Mouse (Mus musculus) hematopoietic stem cell, adult 5-6 weeks (primary cell): ENCODE measurements around the gene Gm12216. TPM values are rescaled to one million over a fixed set of nuclear protein-coding genes. Genes with fewer than 3 reads are reported as not detected.

Experiments
- ATAC-seq, 2 experiments: fragments of 125-278 bp in 1 of 2; replicated peaks in 1 of 2; 2 replicates each; pipeline ENCODE4 v1.8.0; 2016 to 2017; ENCODE audit warnings: inconsistent platforms in 2 of 2, mild to moderate bottlenecking in 2 of 2, moderate number of reproducible peaks in 2 of 2, low read depth in 1 of 2, moderate TSS enrichment in 1 of 2; ENCODE audit not compliant: low FRiP score in 2 of 2, poor library complexity in 2 of 2, severe bottlenecking in 2 of 2, insufficient read depth in 1 of 2, low TSS enrichment in 1 of 2
- total RNA-seq: library from RNA; stranded (forward); fragments of 172-1452, 232-1000 nt; gene quantifications from 2 replicates; pipeline ENCODE4 v1.2.3, GENCODE M21; 2017

Gm12216 gene
- total RNA-seq, 1 experiment from 2014 or later = 15.1 TPM

DNA sequence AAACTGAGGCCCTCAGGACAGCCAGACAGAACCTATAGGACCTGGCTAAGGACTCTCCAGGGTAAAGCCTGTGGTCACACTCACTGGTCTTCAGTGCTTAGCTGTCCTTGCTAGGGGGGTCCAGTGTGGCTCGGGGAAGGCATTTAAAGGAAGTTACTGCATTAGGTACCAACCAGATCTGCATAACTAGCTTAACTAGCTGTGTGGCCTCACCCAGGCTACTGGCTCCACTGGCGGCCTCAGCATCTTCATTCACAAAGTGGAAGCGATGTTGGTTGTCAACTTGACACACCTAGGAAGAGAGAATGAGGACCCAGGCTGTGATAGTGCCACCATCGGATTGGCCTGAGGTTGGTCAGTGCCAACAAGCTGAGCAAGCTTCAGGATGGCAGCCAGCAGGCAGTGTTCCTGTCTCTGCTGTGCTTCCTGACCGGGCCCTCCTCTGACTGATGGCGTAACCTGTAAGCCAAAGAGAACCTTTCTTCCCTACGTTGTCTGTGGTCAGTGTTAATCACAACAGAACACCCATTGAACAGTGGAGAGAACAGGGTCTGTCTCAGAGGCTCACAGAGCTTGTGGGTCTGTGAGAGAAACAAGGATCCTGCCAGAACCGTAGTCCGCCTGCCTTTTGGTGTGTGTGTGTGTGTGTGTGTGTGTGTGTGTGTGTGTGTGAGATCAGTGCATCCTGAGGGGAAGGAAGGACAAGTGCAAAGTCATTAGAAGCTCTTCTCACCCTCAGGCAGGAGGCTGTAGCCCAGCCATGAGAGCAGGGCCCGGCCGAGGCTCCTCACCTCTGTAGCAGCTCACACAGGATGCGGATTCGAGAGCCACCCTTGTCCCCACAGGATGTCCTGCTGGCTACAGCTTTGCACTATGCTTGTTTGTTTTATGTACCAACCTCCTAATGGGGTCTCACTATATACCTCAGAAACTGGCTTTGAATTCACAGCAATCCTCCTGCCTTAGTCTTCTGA is 72.7 kb downstream of the Gm12216 start:
- peak; percentile 43 to 54 for ATAC-seq

DNA sequence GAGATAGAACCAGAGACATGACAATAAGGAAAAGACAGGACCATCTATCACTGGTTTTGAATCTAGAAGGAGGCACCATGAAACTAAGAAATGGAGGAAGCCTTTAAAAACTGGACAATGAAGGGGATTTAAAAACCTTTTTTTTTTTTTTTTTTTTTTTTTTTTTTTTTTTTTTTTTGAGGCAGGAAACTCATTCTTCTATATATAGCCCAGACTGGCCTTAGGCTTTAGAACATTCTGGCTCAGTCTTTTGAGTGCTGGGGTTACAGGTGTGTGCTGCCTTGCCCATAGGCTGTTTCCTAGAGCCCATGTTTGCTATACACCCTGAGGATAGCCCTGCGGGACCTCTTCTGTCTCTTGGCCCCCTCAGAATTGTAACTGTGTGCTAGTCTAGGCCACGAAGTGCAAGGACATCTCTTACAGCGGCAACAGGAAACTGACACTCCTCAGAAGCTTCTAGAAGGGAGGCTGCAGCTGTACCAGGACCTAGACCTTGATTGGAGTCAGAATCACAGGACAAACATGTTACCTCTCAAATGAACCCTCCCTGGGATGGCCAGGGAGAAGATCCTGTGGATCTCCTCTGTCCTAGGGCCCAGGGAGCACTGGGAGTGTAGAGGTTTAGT is 73.6 kb downstream of the Gm12216 start:
- ATAC-seq = no peak

GRCm38 (mm10) chr11:53783288-53783687 is 75.8 kb downstream of the Gm12216 start:
- no peak for ATAC-seq

DNA sequence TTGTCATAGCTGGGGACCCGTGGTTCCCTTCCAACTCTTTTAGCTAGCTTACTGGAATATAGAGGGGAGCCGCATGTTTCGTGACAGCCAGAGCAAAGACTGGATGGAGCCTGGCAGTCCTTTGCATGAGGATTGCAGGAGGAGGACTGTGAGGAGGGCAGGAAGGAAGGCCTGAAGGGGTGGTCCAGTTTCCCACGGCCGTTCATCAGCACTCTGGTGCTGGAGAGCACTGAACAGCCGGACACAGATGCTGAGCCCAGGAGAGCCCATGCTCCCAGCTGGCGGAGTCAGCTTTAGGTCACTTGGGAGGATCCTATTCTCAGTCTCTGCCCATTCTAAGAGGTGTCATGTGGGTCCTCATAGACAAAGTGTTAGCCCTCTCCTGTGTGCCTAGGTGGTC is 77.1 kb downstream of the Gm12216 start:
- ATAC-seq = no peak

DNA sequence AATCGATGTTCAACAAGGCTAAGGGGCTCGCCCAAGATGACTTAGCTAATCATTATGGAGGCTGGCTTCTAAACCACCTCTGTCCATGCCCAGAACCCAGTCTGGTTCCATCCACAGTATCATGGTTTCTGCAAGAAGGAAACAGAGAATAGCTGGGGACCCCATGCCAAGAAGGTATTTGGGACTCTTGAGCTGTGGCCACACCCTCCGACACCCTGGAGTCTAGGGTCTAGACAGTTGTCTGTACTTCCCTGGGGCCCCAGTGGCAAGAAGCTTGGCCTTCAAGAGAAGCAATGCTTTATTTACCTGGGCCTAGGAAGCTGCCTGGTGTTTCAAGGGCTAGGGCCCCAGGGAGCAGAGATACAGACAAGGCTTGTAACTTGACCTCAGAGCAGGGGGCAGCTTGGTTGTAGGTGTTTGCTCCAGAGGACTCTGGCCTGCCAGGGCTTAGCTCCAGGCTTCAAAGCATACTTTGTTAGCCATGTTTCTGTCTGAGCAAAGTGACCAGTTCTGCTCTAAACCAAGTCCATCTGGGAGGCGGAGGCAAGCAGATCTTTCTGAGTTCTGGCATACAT is 77.8 kb downstream of the Gm12216 start:
- no peak for ATAC-seq

- no peak for ATAC-seq
These were observed 78.8 kb downstream of the Gm12216 start for GRCm38 (mm10) chr11:53780262-53780661.

GRCm38 (mm10) chr11:53779808-53780207 is 79.2 kb downstream of the Gm12216 start:
- no peak for ATAC-seq

DNA sequence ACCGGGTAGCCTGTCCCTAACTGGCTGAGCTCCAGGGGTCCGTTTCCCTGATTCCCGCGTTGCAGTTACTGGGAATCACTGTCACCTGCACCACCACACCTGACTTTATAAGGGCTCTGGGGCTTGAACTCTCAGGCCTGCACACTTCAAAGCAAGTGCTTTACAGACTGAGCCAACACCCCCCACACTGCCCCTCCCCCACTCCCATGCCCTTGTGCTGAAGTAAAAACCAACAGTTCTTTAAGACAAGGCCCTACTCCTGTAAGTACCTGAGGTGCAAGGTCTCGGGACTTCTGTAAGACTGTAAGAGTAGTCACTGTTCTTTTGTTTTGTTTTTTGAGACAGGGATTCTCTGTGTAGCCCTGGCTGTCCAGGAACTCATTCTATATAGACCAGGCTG is 80.6 kb downstream of the Gm12216 start:
- no peak for ATAC-seq

- ATAC-seq = no peak
These were observed 81.3 kb downstream of the Gm12216 start for GRCm38 (mm10) chr11:53777736-53778135.

DNA sequence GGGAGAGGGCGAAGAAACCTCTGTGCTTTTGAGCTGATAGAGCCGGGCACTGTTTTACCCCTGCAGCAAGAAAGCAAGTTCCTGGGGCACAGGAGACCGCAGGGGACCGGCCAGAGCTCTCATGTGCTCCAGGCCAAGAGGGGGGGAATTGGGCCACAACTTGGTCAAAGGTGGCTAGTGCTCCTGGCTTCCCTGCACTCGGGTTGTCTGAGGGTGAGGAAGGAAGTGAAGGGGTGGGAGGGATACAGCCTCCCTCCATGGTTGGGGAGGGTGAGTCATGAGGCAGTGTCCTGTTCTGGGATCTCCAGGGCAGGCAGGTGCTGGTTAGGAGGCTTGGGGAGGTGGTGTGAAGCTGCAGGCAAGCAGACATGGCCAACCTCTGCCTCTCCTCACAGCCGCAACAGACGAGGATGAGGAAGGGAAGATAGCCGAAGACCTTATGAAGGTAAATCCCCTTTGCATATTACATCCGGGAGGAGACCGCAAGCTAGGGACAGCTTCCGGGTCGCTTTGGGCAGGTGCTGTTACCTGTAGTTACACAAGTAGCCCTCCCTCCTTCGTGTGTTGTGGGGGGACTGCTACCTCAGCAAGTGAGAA is 84.3 kb downstream of the Gm12216 start:
- ATAC-seq = no peak

- no peak for ATAC-seq
These were observed 85.3 kb downstream of the Gm12216 start for GRCm38 (mm10) chr11:53773641-53774360.

GRCm38 (mm10) chr11:53773087-53773486 is 86.0 kb downstream of the Gm12216 start, which contains the start of gene Gm17334:
TSS of gene Gm17334 (minus strand) at chr11:53773187.
- ATAC-seq = no peak

DNA sequence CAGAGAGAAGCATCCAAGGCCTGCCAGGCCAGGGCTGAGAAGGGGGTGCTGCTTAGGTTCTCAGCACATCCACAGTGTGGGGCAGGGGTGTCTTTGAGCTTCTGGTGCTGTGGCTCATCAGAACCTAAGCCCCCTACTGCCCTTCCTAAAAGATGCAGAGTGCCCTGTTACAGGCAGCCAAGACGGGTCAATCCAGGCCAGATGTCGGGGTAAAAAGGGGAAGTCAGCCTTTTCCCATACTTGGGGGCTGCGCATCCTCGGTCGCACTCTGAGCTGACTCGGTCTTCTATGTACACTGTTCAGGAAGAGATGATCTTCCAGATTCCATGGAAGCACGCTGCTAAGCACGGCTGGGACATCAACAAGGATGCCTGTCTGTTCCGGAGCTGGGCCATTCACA is 86.5 kb downstream of the Gm12216 start:
- ATAC-seq = peak in 1 of 2 experiments; percentile 46; a peak in 3 of 4 replicates

DNA sequence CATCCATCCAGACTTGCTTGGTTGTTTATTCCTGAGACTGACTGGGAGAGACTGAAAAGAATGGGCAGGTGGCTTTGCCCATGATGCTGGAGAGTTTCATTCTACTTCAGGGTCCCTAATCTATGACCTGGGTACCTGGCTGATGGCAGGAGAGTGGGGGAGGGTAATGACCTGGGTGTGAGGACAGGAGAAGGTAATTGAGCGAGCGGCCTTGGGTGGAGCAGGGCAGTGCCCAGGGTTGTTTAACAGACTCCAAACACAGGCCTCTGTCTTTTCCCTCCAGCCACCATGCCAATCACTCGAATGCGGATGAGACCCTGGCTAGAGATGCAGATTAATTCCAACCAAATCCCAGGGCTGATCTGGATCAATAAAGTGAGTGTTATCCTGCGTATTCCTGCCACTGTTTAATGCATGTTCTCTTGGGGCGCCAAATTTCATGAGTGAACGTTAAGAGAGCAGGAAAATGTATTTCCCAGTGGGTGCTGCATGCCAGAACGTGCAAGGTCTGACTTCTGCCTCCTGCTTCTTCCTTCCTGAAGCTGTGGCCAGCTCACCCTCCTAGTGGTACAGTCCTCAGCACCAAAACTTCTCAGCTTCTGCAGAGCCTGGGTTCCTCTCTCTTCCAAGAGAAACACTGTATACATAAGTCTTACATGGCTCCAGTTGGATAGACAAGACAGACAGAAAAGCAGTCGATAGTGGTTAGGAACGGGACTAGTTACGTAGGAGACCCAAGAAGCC is 87.9 kb downstream of the Gm12216 start:
- no peak for ATAC-seq

DNA sequence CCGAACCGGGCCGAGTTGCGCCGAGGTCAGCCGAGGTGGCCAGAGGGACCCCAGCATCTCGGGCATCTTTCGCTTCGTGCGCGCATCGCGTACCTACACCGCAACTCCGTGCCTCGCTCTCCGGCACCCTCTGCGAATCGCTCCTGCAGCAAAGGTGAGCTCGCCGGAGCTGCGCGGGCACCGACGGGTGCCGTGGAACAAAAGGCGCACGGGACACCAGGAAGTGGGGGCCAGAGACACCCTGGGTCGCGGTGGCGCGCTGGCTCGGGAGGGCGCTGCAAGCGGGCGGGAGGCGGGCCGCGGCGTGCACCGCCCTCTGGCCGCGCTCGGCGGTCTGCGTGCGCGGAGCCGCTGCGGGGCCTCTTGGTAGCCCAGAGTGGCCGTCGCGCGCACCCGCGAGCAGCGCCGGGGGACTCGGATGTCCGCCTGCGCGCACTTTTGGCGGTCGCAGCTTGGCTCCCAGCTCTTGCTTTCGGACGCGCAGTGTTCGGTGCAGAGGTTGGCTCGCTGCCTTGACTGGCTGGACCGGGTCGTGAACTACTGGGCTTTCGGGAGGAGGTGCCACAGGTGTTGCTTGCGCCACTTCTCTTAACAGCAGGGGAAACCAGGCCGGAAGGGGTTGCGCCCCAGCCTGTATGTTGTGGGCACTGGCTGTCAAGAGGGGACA is 88.8 kb downstream of the Gm12216 start:
- ATAC-seq = peak; percentile 4 to 33; a peak in 2 of 4 replicates

GRCm38 (mm10) chr11:53769760-53770124 is 89.3 kb downstream of the Gm12216 start, which contains the start of gene Irf1:
TSS of gene Irf1 (plus strand) at chr11:53770014.
- ATAC-seq = peak; percentile 79 to 85
